Mouse (Mus musculus): ENCODE results near the gene Opcml.

Opcml gene

GRCm38 (mm10) chr9:28247742-28248503 lies 457.3 kb downstream of the Opcml start:
- no peak for DNase-seq (ENCODE audit: low spot score)

- DNase-seq (ENCODE audit: low spot score): no peak
Measured at GRCm38 (mm10) chr9:28251341-28251740, 460.8 kb downstream of the Opcml start.

GRCm38 (mm10) chr9:28255128-28255904 lies 464.7 kb downstream of the Opcml start:
- no peak for DNase-seq (ENCODE audit: low spot score)

GRCm38 (mm10) chr9:28255905-28256268 lies 465.3 kb downstream of the Opcml start:
- no peak for DNase-seq (ENCODE audit: low spot score)

- peak; percentile 46 for DNase-seq (ENCODE audit: low spot score)
Measured at GRCm38 (mm10) chr9:28261078-28261753, 470.6 kb downstream of the Opcml start.

GRCm38 (mm10) chr9:28262021-28262420 lies 471.4 kb downstream of the Opcml start:
- DNase-seq (ENCODE audit: low spot score): no peak

GRCm38 (mm10) chr9:28262896-28263295 lies 472.3 kb downstream of the Opcml start:
- no peak for DNase-seq (ENCODE audit: low spot score)

- no peak for DNase-seq (ENCODE audit: low spot score)
Measured at GRCm38 (mm10) chr9:28264761-28265160, 474.2 kb downstream of the Opcml start.

- DNase-seq (ENCODE audit: low spot score): no peak
Measured at GRCm38 (mm10) chr9:28273816-28274215, 483.2 kb downstream of the Opcml start.

GRCm38 (mm10) chr9:28278555-28278954 lies 488.0 kb downstream of the Opcml start:
- DNase-seq (ENCODE audit: low spot score): no peak

- no peak for DNase-seq (ENCODE audit: low spot score)
Measured at GRCm38 (mm10) chr9:28281025-28281424, 490.4 kb downstream of the Opcml start.

- DNase-seq (ENCODE audit: low spot score): no peak
Measured at GRCm38 (mm10) chr9:28281571-28281970, 491.0 kb downstream of the Opcml start.

- DNase-seq (ENCODE audit: low spot score): no peak
Measured at GRCm38 (mm10) chr9:28285016-28285415, 494.4 kb downstream of the Opcml start.

GRCm38 (mm10) chr9:28286384-28286783 lies 495.8 kb downstream of the Opcml start:
- no peak for DNase-seq (ENCODE audit: low spot score)

GRCm38 (mm10) chr9:28287485-28287884 lies 496.9 kb downstream of the Opcml start:
- no peak for DNase-seq (ENCODE audit: low spot score)

GRCm38 (mm10) chr9:28289696-28290330 lies 499.2 kb downstream of the Opcml start:
- DNase-seq (ENCODE audit: low spot score): no peak

- DNase-seq (ENCODE audit: low spot score): no peak
Measured at GRCm38 (mm10) chr9:28303659-28304058, 513.1 kb downstream of the Opcml start.

- DNase-seq (ENCODE audit: low spot score): no peak
Measured at GRCm38 (mm10) chr9:28306364-28307121, 516.0 kb downstream of the Opcml start.

GRCm38 (mm10) chr9:28307122-28307430 lies 516.5 kb downstream of the Opcml start:
- DNase-seq (ENCODE audit: low spot score): no peak

- DNase-seq (ENCODE audit: low spot score): no peak
Measured at GRCm38 (mm10) chr9:28307481-28308050, 517.0 kb downstream of the Opcml start.

GRCm38 (mm10) chr9:28317881-28318280 lies 527.3 kb downstream of the Opcml start:
- no peak for DNase-seq (ENCODE audit: low spot score)
